Mouse (Mus musculus) forebrain, embryonic 11.5 days (tissue): ENCODE data around the gene Ddx59. TPM values are rescaled to one million over a fixed set of nuclear protein-coding genes. Genes with fewer than 3 reads are reported as not detected.

Source experiments
- ATAC-seq: fragments of 200-750 bp; cut with Nextera tagmentation; replicated peaks from 2 replicates; pipeline ENCODE4 v1.8.0; 2017; ENCODE audit warnings: moderate TSS enrichment; ENCODE audit not compliant: low FRiP score
- DNase-seq: peaks from one replicate; pipeline ENCODE4 v3.0.0-alpha.2; 2017; ENCODE audit warnings: low spot score
- H3K27ac ChIP-seq: fragments of 300-500 bp; sonication (generic); 2 replicates; pipeline ENCODE4 v1.5.1; 2014; ENCODE audit warnings: low read depth, low read length
- H3K27me3 ChIP-seq: fragments of 300-500 bp; sonication (generic); 2 replicates; pipeline ENCODE4 v1.6.1; 2014; ENCODE audit warnings: mild to moderate bottlenecking, low read length, mixed read lengths; ENCODE audit not compliant: control insufficient read depth, insufficient read depth
- H3K36me3 ChIP-seq: fragments of 300-500 bp; sonication (generic); 2 replicates; pipeline ENCODE4 v1.6.1; 2014; ENCODE audit warnings: mild to moderate bottlenecking, low read length, moderate library complexity, mixed read lengths; ENCODE audit not compliant: control insufficient read depth, insufficient read depth
- H3K4me1 ChIP-seq: fragments of 300-500 bp; sonication (generic); replicated peaks from 2 replicates; pipeline ENCODE4 v1.6.1; 2014; ENCODE audit warnings: low read length, mixed read lengths; ENCODE audit not compliant: control insufficient read depth, insufficient read depth
- H3K4me2 ChIP-seq: fragments of 300-500 bp; sonication (generic); 2 replicates; pipeline ENCODE4 v1.6.1; 2014; ENCODE audit warnings: low read depth, mild to moderate bottlenecking, low read length, moderate library complexity, mixed read lengths; ENCODE audit not compliant: severe bottlenecking
- H3K4me3 ChIP-seq: fragments of 300-500 bp; sonication (generic); 2 replicates; pipeline ENCODE4 v1.5.1; 2014; ENCODE audit warnings: low read depth, low read length
- H3K9ac ChIP-seq: fragments of 300-500 bp; sonication (generic); 2 replicates; pipeline ENCODE4 v1.6.1; 2014; ENCODE audit warnings: low read length
- H3K9me3 ChIP-seq: fragments of 300-500 bp; sonication (generic); 2 replicates; pipeline ENCODE4 v1.6.1; 2016; ENCODE audit warnings: low read length, mixed read lengths; ENCODE audit not compliant: control insufficient read depth
- WGBS: fragments of 180-500 bp; shearing (Covaris S2); extraction: QIAGEN DNeasy Blood & Tissue Kit; methylation state at CpG from one replicate; pipeline ENCODE4 v1.1.7; 2014; 5-methylcytosine and 5-hydroxymethylcytosine counted together
- polyA plus RNA-seq: library from polyadenylated mRNA; unstranded; fragments of >200 nt; fragmentation: Nextera tagmentation; extraction: Ambion mirVana; gene quantifications from 2 replicates; pipeline ENCODE4 v1.2.1, GENCODE M21; 2014

Gene Ddx59
- polyA plus RNA-seq, 1 experiment from 2014 or later = 21.7 TPM

DNA sequence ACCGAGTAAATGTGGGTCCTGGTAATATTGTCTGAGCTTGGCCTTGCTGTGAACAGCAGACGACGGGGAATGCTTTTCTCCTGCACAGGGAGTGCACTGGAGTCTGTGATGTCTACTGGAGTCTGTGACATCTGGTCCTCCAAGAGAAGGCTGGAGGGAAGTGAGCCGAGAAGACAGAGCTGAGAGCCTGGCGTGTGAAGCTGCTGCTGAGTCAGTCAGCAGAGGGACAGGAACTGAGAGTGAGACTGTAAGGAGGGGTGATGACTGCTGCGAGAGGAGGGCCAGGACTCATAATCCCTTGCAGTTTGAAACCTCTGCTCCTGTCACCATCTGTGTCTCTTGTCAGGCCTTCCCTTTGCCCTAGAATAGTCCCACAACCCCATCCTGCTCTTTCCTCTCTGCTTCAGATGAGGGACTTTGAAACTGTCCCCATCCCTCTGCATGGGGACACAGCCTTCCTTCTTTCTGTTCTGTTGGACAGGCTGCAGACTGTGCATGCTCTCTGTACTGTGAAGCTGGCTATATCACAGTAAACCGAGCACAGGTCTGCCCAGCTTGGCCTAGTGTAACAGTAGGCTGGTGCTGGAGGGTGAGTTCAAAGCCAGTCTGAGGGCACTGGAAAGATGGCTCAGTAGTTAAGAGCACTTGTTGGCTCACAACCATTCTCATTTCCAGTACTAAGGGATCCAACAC is 15.2 kb downstream of the Ddx59 start:
- H3K4me2 ChIP-seq = no peak overlapping the region
- no peaks in the 10 kb centered on the region for H3K27me3 ChIP-seq
- DNase-seq (no peak), ATAC-seq (no peak)
- H3K9me3 ChIP-seq = no peaks in the 10 kb centered on the region
- WGBS = 77% methylated on average over 7 of the region's 7 CpGs
- H3K4me3 ChIP-seq = no peak overlapping the region
- no peaks in the 10 kb centered on the region for H3K4me1 ChIP-seq
- H3K36me3 ChIP-seq = no peaks in the 10 kb centered on the region
- no peak overlapping the region for H3K9ac ChIP-seq
- no peak overlapping the region for H3K27ac ChIP-seq

DNA sequence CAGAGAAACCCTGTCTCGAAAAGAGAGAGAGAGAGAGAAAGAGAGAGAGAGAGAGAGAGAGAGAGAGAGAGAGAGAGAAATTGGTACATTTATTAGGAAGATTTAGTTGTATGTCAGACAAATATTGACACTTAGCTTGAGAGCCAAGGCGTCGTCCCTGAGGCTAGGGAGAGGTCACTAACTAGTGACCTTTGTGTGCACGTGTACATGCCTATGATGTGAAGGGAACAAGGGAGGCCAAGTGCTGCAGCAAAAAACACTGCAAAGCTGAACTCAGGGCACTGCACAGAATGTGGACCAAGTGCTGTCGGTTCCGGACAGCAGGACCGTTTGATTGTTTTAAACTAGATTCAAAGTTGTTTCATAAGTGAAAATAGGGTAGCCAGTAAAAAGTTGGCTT is 25.7 kb downstream of the Ddx59 start:
- H3K27ac ChIP-seq = no peak overlapping the region
- H3K4me2 ChIP-seq = no peak overlapping the region
- H3K9me3 ChIP-seq = no peaks in the 10 kb centered on the region
- DNase-seq (no peak), ATAC-seq (no peak)
- WGBS = 83% methylated on average over 7 of the region's 7 CpGs
- no peaks in the 10 kb centered on the region for H3K36me3 ChIP-seq
- H3K4me3 ChIP-seq = no peak overlapping the region
- H3K27me3 ChIP-seq = no peaks in the 10 kb centered on the region
- H3K9ac ChIP-seq = no peak overlapping the region
- no peaks in the 10 kb centered on the region for H3K4me1 ChIP-seq

DNA sequence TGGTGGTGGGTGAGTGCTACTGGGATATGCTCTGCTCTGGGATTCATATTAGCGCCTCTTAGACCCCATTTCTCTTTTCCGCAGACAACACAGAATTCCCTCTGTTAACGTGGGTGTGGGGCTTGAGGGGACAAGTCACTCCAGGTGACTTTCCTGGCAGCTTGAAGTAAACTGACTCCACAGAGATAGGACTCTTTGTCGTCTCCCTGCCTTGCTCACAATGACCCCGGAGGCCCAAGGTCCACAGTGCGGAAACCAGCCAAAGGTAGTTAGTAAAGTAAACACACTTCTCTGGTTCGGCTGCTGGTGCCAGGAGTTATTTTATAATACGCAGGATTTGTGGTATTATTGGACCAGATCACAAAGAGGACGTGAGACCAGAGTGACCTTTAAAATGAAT is 27.7 kb downstream of the Ddx59 start:
- no peak for DNase-seq
- no peak overlapping the region for H3K4me3 ChIP-seq
- no peak overlapping the region for H3K9ac ChIP-seq
- H3K27me3 ChIP-seq = no peaks in the 10 kb centered on the region
- H3K9me3 ChIP-seq = no peaks in the 10 kb centered on the region
- WGBS = 72% methylated on average over 9 of the region's 9 CpGs
- ATAC-seq = no peak
- no peaks in the 10 kb centered on the region for H3K4me1 ChIP-seq
- H3K4me2 ChIP-seq = no peak overlapping the region
- H3K27ac ChIP-seq = no peak overlapping the region
- H3K36me3 ChIP-seq = no peaks in the 10 kb centered on the region

DNA sequence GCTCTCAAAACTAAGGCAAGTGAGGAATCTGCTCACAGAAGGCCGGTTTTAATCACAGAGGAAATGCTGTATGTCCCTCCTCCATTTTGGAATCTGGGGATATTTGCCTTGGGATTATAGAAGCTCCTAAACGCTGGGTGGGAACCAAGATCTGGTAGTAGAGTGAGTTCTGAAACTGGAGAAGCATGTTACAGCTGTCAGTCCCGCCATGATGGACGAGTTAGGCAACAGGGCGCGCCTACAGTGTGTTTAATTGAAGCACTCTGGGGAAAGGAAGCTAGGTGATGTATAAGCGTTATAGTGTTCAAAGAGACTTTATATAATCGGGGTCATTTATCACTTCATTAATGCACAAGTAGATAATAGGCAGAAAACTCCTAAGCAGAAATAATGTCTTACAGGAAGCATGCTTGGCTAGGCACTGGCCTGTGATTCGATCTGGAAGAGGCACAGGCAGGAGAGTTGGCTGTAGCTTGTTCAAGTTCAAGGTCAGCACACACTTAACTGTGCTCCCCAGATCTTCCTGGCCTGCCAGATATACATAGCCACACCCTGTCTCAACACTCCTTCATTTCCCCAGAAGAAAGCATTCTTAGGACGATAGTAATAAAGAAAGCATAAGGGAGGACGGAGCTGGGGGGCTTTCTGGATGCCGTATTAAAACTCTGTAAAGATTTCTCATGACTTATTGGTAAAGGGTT is 29.6 kb downstream of the Ddx59 start:
- H3K27me3 ChIP-seq = no peaks in the 10 kb centered on the region
- no peak for ATAC-seq
- no peak overlapping the region for H3K4me2 ChIP-seq
- no peaks in the 10 kb centered on the region for H3K9me3 ChIP-seq
- H3K36me3 ChIP-seq = no peaks in the 10 kb centered on the region
- no peak for DNase-seq
- no peak overlapping the region for H3K4me3 ChIP-seq
- no peak overlapping the region for H3K9ac ChIP-seq
- 86% methylated on average over 12 of the region's 12 CpGs for WGBS
- H3K27ac ChIP-seq = no peak overlapping the region
- no peaks in the 10 kb centered on the region for H3K4me1 ChIP-seq

DNA sequence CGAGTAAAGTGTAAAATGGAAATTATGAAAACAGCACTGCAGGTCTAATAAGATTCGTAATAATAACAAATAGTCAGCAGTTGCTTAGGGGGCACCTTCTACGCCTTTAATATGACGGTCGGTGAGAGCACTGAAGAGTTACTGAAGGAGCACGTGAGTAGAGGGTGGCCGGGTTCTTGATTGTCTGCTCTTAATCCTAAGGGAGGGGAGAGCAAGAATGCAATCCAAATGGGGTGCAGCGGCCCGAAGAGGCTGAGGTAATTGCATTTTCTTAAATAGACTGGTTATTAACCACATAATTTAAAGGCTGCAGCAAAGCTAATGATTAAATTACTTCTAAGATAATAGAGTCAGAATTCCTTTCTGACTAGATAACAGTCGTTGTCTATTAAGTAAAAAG is 31.9 kb downstream of the Ddx59 start:
- ATAC-seq = no peak
- Histone ChIP-seq H3K4me2 (no peak overlapping the region), H3K36me3 (no peaks in the 10 kb centered on the region), H3K9ac (no peak overlapping the region), H3K4me1 (no peaks in the 10 kb centered on the region), H3K9me3 (no peaks in the 10 kb centered on the region), H3K27me3 (no peaks in the 10 kb centered on the region), H3K27ac (no peak overlapping the region), H3K4me3 (no peak overlapping the region)
- no peak for DNase-seq
- WGBS = 59% methylated on average over 10 of the region's 10 CpGs

DNA sequence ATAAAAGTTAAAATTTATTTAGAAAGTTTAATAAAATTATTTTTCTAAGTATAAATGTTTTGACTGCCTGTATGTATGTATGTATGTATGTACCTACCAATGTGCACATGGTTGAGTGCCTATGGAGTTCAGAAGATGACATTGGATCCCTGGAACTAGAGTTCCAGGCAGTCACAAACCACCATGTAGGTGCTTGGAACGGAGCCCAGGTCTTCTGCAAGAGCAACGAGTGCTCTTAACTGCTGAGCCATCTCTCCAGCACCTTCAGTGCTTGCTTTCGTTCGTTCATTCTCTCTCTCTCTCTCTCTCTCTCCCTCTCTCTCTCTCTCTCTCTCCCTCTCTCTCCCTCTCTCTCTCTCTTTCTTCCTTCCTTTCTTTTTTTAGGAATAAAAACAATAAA is 32.3 kb downstream of the Ddx59 start:
- Histone ChIP-seq H3K27me3 (no peaks in the 10 kb centered on the region), H3K4me1 (no peaks in the 10 kb centered on the region), H3K9ac (no peak overlapping the region), H3K4me3 (no peak overlapping the region), H3K4me2 (no peak overlapping the region), H3K36me3 (no peaks in the 10 kb centered on the region), H3K27ac (no peak overlapping the region), H3K9me3 (no peaks in the 10 kb centered on the region)
- DNase-seq = no peak
- ATAC-seq = no peak
- 84% methylated on average over 4 of the region's 4 CpGs for WGBS

DNA sequence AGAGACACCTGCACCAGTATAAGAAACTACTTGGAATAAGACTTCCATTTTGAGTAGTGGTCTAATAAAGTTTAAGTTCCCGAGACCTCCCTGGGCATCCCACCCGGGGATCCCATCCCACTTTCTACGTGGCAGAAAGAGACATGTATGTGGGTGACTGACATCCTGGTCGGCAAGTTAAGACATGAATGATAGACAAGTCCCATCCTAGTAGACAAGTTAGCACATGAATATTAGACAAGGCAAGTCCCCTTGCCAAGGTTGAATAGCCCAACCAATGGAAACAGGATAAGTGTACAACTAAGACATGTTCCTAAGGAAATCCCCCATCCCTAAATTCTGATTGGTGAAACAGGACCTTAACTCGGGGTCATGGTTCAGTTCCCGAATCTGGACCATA is 34.5 kb downstream of the Ddx59 start:
- Histone ChIP-seq H3K4me2 (no peak overlapping the region), H3K4me3 (no peak overlapping the region), H3K9me3 (no peaks in the 10 kb centered on the region), H3K27ac (no peak overlapping the region), H3K9ac (no peak overlapping the region), H3K4me1 (0 out of 2 replicates have a peak, but pooled peaks cover 1% of the 10 kb centered on the region), H3K27me3 (no peaks in the 10 kb centered on the region), H3K36me3 (no peaks in the 10 kb centered on the region)
- ATAC-seq (no peak), DNase-seq (no peak)
- 96% methylated on average over 6 of the region's 6 CpGs for WGBS

DNA sequence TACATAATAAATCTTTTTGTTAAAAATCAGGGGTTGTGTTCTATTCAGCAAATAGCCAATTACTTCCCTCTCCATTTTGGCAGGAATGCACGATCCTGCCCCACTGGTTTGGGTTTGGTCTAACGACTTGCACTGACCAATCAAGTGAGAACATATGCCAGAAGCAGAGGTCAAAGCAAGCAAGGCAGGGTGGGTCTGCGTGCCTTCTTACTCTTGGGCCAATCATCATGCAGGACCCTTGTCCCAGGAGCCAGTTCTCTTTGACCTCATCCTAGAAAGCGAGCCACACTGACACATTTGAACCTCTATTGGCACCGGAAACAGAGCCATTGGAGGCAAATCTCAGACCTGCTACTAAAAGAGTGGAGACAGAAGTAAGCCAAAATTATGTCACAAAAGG is 35.1 kb downstream of the Ddx59 start:
- Histone ChIP-seq H3K27ac (no peak overlapping the region), H3K4me2 (no peak overlapping the region), H3K4me1 (0 out of 2 replicates have a peak, but pooled peaks cover 1% of the 10 kb centered on the region), H3K9me3 (no peaks in the 10 kb centered on the region), H3K4me3 (no peak overlapping the region), H3K9ac (no peak overlapping the region), H3K27me3 (no peaks in the 10 kb centered on the region; the same call in 1 of the 2 replicates), H3K36me3 (no peaks in the 10 kb centered on the region)
- ATAC-seq (no peak), DNase-seq (no peak)
- 82% methylated on average over 5 of the region's 5 CpGs for WGBS

DNA sequence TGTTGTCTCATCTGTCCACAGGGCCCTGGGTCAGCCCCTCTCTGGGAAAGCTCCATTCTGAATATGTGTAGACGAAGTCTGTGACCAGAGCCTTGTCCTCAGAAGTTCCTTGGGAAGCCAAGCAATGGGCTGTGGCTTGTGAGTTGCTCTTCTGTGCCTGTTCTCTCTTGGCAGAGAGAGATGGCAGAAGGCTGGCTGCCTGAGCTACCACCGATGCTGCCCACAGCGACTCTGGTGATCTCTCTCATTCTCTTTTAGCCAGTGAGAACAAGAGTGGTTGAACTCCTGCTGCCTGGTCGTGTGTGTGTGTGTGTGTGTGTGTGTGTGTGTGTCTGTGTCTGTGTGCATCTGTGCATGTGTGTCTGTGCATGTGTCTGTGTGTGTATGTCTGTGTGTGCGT is 37.4 kb downstream of the Ddx59 start:
- no peak for ATAC-seq
- Histone ChIP-seq H3K4me3 (no peak overlapping the region), H3K4me1 (0 out of 2 replicates have a peak, but pooled peaks cover 1% of the 10 kb centered on the region), H3K9me3 (no peaks in the 10 kb centered on the region), H3K9ac (no peak overlapping the region), H3K36me3 (no peaks in the 10 kb centered on the region), H3K4me2 (no peak overlapping the region), H3K27me3 (peaks cover 6% of the 10 kb centered on the region; the same call in 1 of the 2 replicates), H3K27ac (no peak overlapping the region)
- WGBS = 79% methylated on average over 5 of the region's 5 CpGs
- DNase-seq = no peak
